Mouse (Mus musculus) kidney, adult 18-20 months (tissue): Measurements from ENCODE around the gene Rps19bp1.

Source experiments
- DNase-seq: peaks from one replicate; pipeline ENCODE4 v3.0.0; 2021

Rps19bp1 gene

GRCm38 (mm10) chr15:80263610-80264575 is at the start of gene Rps19bp1:
TSS of gene Rps19bp1 (minus strand) at chr15:80264315.
- DNase-seq: peak; percentile 88

- DNase-seq: no peak
These were observed 42.0 kb upstream of the Rps19bp1 start for GRCm38 (mm10) chr15:80306146-80306545.

GRCm38 (mm10) chr15:80304188-80304587 is 40.1 kb upstream of the Rps19bp1 start:
- no peak for DNase-seq

GRCm38 (mm10) chr15:80303779-80304178 is 39.7 kb upstream of the Rps19bp1 start:
- no peak for DNase-seq

- DNase-seq: no peak
These were observed 33.0 kb upstream of the Rps19bp1 start for GRCm38 (mm10) chr15:80297146-80297545.

- peak; percentile 77 for DNase-seq
These were observed 25.3 kb upstream of the Rps19bp1 start for GRCm38 (mm10) chr15:80289436-80289835.

GRCm38 (mm10) chr15:80288036-80288435 is 23.9 kb upstream of the Rps19bp1 start:
- DNase-seq: no peak

- DNase-seq: no peak
These were observed 22.8 kb upstream of the Rps19bp1 start, which contains the start of gene Cacna1i for GRCm38 (mm10) chr15:80286851-80287415. TSS of gene Cacna1i (plus strand) at chr15:80287238.

GRCm38 (mm10) chr15:80280646-80281045 is 16.5 kb upstream of the Rps19bp1 start:
- DNase-seq: peak; percentile 46

- DNase-seq: no peak
These were observed 14.9 kb upstream of the Rps19bp1 start for GRCm38 (mm10) chr15:80279053-80279452.

- DNase-seq: no peak
These were observed 14.1 kb upstream of the Rps19bp1 start for GRCm38 (mm10) chr15:80278121-80278759.

GRCm38 (mm10) chr15:80277625-80278024 is 13.5 kb upstream of the Rps19bp1 start:
- peak; percentile 55 for DNase-seq

- no peak for DNase-seq
These were observed 13.0 kb upstream of the Rps19bp1 start for GRCm38 (mm10) chr15:80277107-80277506.

- DNase-seq: no peak
These were observed 7.8 kb upstream of the Rps19bp1 start for GRCm38 (mm10) chr15:80271858-80272396.

- peak; percentile 83 for DNase-seq
These were observed 2.2 kb upstream of the Rps19bp1 start for GRCm38 (mm10) chr15:80266281-80266680.

GRCm38 (mm10) chr15:80261100-80261499 is 3.0 kb downstream of the Rps19bp1 start:
- DNase-seq: no peak

GRCm38 (mm10) chr15:80260677-80261076 is 3.4 kb downstream of the Rps19bp1 start:
- peak; percentile 87 for DNase-seq

GRCm38 (mm10) chr15:80259406-80260045 is 4.6 kb downstream of the Rps19bp1 start:
- DNase-seq: no peak

- DNase-seq: no peak
These were observed 5.6 kb downstream of the Rps19bp1 start for GRCm38 (mm10) chr15:80258240-80259170.

GRCm38 (mm10) chr15:80257602-80258239 is 6.4 kb downstream of the Rps19bp1 start:
- peak; percentile 13 for DNase-seq
